Mouse (Mus musculus) bone marrow, adult 2 months (tissue): ENCODE data around the gene Abcb1a.

Source experiments
- CTCF ChIP-seq: fragments of 200-500 bp; IDR thresholded peaks from 2 replicates; pipeline ENCODE4 v1.5.1; 2011; ENCODE audit warnings: low read length, control low read depth; ENCODE audit not compliant: control insufficient read depth, insufficient read depth
- POLR2A ChIP-seq: fragments of 200-500 bp; IDR thresholded peaks from 2 replicates; pipeline ENCODE4 v1.6.1; 2011; ENCODE audit warnings: low read depth, mild to moderate bottlenecking, control low read depth, low read length, borderline replicate concordance; ENCODE audit not compliant: control insufficient read depth

- TF ChIP-seq CTCF (no peak), POLR2A (no peak)
Measured at GRCm38 (mm10) chr5:8737062-8737461, 77.2 kb downstream of the Abcb1a start.
